Mouse (Mus musculus) brain, embryonic 14.5 days (tissue): ENCODE data around the gene Tenm3. TPM values are rescaled to one million over a fixed set of nuclear protein-coding genes. Genes with fewer than 3 reads are reported as not detected.

ENCODE experiments used
- DNase-seq: peaks from one replicate; pipeline ENCODE4 v3.0.0-alpha.2; 2011; ENCODE audit warnings: low read depth
- CTCF ChIP-seq: fragments of 200-500 bp; IDR thresholded peaks from 2 replicates; pipeline ENCODE4 v1.5.1; 2012; ENCODE audit warnings: inconsistent platforms, mild to moderate bottlenecking, moderate library complexity, borderline replicate concordance; ENCODE audit not compliant: insufficient read depth, insufficient read length; ENCODE audit errors: extremely low read depth
- POLR2A ChIP-seq: fragments of 200-500 bp; IDR thresholded peaks from 2 replicates; pipeline ENCODE4 v1.6.1; 2012; ENCODE audit warnings: mild to moderate bottlenecking, inconsistent platforms, borderline replicate concordance; ENCODE audit not compliant: poor library complexity, insufficient read depth, insufficient read length, severe bottlenecking; ENCODE audit errors: extremely low read depth
- polyA plus RNA-seq: library from polyadenylated mRNA; depleted of rRNA; stranded (reverse); fragments of >200 nt; gene quantifications from 2 replicates; pipeline ENCODE4 v1.2.3, GENCODE M21; 2012

Gene Tenm3
- polyA plus RNA-seq, 1 experiment: 50.8 TPM

GRCm38 (mm10) chr8:48295558-48295957 lies 548.2 kb downstream of the Tenm3 start:
- TF ChIP-seq POLR2A (no peak), CTCF (no peak)
- no peak for DNase-seq

- no peak for DNase-seq
- TF ChIP-seq CTCF: no peak
- TF ChIP-seq POLR2A: no peak
Measured at GRCm38 (mm10) chr8:48293797-48294196, 550.0 kb downstream of the Tenm3 start.

DNA sequence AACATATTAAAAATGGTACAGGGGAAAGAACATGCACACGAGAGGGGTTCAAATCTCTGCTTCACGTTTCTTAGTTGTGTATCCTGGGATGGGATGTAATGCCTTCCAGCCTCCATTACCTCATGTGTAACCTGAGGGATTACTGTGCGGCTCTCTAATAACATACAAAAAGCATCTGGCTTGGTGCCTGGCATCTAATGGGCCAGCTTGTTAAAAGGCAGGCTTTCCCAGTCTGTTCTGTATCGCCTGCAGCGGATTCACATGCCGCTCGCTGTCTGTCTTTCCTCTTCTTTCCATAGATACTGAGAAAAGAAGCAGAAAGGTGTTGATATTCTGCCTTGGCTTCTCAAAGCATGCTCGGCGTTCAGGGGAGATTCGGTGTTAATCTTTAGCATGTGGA lies 558.3 kb downstream of the Tenm3 start:
- DNase-seq: peak; percentile 91
- no peak for TF ChIP-seq POLR2A
- no peak for TF ChIP-seq CTCF

GRCm38 (mm10) chr8:48281855-48282254 lies 561.9 kb downstream of the Tenm3 start:
- TF ChIP-seq POLR2A (no peak), CTCF (no peak)
- no peak for DNase-seq

DNA sequence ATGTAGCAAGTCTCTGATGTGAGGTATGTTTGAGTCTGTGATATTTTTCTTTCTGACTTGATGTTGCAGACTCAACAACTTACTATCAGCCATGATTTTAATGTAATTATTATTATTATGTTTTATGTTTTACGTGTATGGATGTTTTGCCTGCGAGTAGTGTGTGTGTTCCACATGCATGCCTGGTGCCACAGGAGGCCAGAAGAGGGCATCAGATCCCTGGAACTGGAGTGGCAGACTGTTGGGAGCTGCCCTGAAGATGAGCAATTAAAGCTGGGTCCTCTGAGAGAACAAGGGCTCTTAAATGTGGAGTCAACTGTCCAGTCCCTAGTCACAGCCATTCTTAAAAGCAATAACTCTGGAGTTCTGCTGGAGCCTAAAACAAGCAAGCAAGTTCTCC lies 564.4 kb downstream of the Tenm3 start:
- no peak for DNase-seq
- no peak for TF ChIP-seq POLR2A
- peak; percentile 37; the same call in 1 of the 2 replicates for TF ChIP-seq CTCF

- peak; percentile 91 for DNase-seq
- TF ChIP-seq CTCF (no peak), POLR2A (no peak)
Measured at GRCm38 (mm10) chr8:48277986-48278635, 565.6 kb downstream of the Tenm3 start.

DNA sequence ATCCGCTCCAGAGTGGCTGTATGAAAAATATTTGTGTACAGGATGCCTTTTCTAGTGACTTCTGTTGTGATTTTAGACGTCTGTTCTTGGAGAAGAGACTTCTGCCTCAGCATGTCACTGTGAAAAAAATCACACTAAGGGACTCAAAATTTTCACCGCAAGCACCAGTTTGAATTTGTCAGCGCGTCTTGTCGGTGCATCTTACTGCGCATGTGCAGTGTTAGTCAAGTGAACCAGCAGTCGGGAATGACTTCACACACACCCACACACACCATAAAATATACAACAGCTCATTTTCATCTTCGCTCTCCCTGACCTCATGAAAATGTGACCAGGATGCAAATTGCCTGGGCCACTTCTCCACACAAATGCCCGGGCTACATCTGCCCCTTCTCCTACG lies 568.7 kb downstream of the Tenm3 start:
- no peak for DNase-seq
- no peak for TF ChIP-seq CTCF
- no peak for TF ChIP-seq POLR2A

- TF ChIP-seq CTCF (no peak), POLR2A (no peak)
- DNase-seq: peak; percentile 70
Measured at GRCm38 (mm10) chr8:48274566-48274965, 569.2 kb downstream of the Tenm3 start.

DNA sequence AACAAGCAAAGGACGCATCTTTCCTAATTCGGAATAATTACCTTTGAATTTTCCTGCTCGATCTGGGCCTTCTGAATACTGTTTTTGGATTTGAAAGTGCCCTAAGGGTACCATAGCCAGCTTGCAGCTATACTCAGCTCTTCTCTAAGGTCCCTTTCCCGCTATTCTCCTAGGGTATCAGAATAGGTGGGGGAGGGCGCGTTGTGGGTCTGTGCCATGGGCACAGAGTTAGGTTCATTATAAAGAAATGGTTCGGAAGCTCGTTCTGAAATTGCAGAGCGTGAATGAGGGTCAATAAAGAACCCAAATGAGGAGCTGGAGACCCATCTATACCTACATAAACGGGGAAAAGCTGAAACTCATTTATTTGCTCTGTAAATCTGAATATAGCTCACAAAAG lies 575.1 kb downstream of the Tenm3 start:
- no peak for TF ChIP-seq POLR2A
- TF ChIP-seq CTCF: no peak
- DNase-seq: no peak

- TF ChIP-seq CTCF (no peak), POLR2A (no peak)
- no peak for DNase-seq
Measured at GRCm38 (mm10) chr8:48260265-48260664, 583.5 kb downstream of the Tenm3 start.

GRCm38 (mm10) chr8:48259832-48260231 lies 583.9 kb downstream of the Tenm3 start:
- no peak for DNase-seq
- TF ChIP-seq CTCF (no peak), POLR2A (no peak)

- TF ChIP-seq CTCF (no peak), POLR2A (no peak)
- DNase-seq: peak; percentile 36
Measured at GRCm38 (mm10) chr8:48243876-48244275, 599.9 kb downstream of the Tenm3 start.

DNA sequence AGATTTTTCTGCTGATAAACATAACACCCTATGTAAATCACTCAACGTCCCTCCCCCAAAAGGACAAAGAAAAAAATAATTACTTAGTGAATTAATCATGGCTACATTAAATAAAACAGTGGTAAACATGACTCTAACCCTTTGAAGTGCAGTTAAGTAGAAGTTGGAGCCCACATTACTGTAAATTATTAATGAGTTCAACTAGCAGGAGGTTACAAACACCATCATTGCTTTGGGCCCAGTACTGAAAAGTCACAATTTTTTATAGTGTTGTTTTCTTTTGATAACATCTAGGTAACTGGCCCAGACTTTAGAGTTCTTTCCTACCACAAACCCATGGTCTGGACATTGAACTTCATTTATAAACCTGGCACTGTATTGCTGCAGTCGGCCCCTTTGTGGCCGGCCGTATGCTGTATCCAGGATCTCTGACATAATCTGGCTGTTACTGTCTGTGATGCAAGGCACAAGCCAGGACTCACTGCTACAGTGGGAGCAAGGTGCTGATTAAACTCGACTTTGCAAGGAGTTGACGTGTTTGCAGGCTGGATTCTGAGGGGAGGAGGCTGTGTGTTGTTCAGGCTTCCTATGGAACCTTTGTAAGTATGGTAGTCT lies 602.7 kb downstream of the Tenm3 start:
- TF ChIP-seq CTCF (no peak), POLR2A (no peak)
- DNase-seq: peak; percentile 42
